Mouse (Mus musculus) hindbrain, embryonic 14.5 days (tissue): ENCODE results near the gene Gm11096. TPM values are rescaled to one million over a fixed set of nuclear protein-coding genes. Genes with fewer than 3 reads are reported as not detected.

Experiments
- ATAC-seq: fragments of 200-750 bp; cut with Nextera tagmentation; 2 replicates; pipeline ENCODE4 v1.8.0; 2017; ENCODE audit warnings: moderate number of reproducible peaks, mild to moderate bottlenecking, moderate TSS enrichment, moderate library complexity; ENCODE audit not compliant: low FRiP score
- DNase-seq: peaks from one replicate; pipeline ENCODE4 v3.0.0-alpha.2; 2015; ENCODE audit warnings: low spot score
- H3K27ac ChIP-seq: fragments of 300-500 bp; sonication (generic); 2 replicates; pipeline ENCODE4 v1.5.1; 2014; ENCODE audit warnings: mild to moderate bottlenecking, moderate library complexity
- H3K27me3 ChIP-seq: fragments of 300-500 bp; sonication (generic); 2 replicates; pipeline ENCODE4 v1.6.1; 2014; ENCODE audit warnings: mild to moderate bottlenecking, low read length, mixed read lengths; ENCODE audit not compliant: control insufficient read depth, insufficient read depth
- H3K36me3 ChIP-seq: fragments of 300-500 bp; sonication (generic); replicated peaks from 2 replicates; pipeline ENCODE4 v1.6.1; 2014; ENCODE audit not compliant: control insufficient read depth, insufficient read depth
- H3K4me1 ChIP-seq: fragments of 300-500 bp; sonication (generic); replicated peaks from 2 replicates; pipeline ENCODE4 v1.6.1; 2014; ENCODE audit warnings: antibody characterized with exemption, low read length, mixed read lengths; ENCODE audit not compliant: control insufficient read depth, insufficient read depth
- H3K4me2 ChIP-seq: fragments of 300-500 bp; sonication (generic); replicated peaks from 2 replicates; pipeline ENCODE4 v1.6.1; 2014; ENCODE audit warnings: mild to moderate bottlenecking, moderate library complexity
- H3K4me3 ChIP-seq: fragments of 300-500 bp; sonication (generic); replicated peaks from 2 replicates; pipeline ENCODE4 v1.5.1; 2014; ENCODE audit warnings: mild to moderate bottlenecking, low read length
- H3K9ac ChIP-seq: fragments of 300-500 bp; sonication (generic); 2 replicates; pipeline ENCODE4 v1.6.1; 2014
- H3K9me3 ChIP-seq: fragments of 300-500 bp; sonication (generic); 2 replicates; pipeline ENCODE4 v1.6.1; 2016; ENCODE audit warnings: low read length; ENCODE audit not compliant: control insufficient read depth
- WGBS: fragments of 180-500 bp; shearing (Covaris S2); extraction: QIAGEN DNeasy Blood & Tissue Kit; methylation state at CpG from one replicate; pipeline ENCODE4 v1.1.7; 2014; 5-methylcytosine and 5-hydroxymethylcytosine counted together
- polyA plus RNA-seq: library from polyadenylated mRNA; unstranded; fragments of >200 nt; fragmentation: Nextera tagmentation; extraction: Ambion mirVana; gene quantifications from 2 replicates; pipeline ENCODE4 v1.2.1, GENCODE M21; 2014

The Gm11096 gene
- polyA plus RNA-seq, 1 experiment from 2014 or later = not detected

DNA sequence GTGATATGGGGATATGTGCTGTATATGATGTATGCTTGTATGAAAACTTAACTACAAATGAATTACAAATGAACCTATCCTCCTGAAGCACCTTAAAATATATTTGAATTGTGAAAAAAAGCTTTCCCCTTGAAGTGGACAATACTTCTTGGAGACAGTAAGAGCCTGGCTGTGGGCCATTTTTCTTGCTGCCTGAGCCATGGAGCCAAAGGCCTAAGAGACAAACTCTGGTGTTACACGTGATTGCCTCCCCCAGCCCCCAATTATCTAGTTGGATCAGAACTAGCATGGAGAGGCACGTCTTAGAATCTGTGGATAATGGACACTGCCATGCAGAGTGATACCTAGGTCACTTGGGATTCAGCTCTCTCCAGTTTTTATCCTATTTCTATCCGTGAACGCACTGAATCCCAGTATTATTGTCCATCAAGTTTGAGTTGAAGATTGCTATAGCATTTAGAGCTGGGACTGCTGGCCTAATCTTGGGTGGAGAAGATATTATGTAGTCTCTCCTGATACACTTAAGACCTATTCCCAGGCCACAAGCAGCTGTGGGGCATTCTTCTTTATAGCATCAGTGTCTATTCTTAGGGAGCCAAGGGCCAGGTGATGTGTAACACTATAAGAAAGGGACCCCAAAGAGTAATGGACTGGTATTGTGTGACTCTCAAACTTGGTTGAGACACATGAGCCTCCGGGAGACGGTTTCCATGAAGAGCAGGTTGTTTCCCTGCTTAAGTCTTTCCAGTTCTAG, 25.0 kb upstream of the Gm11096 start:
- H3K9me3 ChIP-seq = no peaks in the 10 kb centered on the region
- H3K9ac ChIP-seq = no peak overlapping the region
- ATAC-seq = no peak
- DNase-seq = no peak
- H3K4me2 ChIP-seq = no peak overlapping the region
- no peak overlapping the region for H3K4me3 ChIP-seq
- no peak overlapping the region for H3K27ac ChIP-seq
- H3K36me3 ChIP-seq = no peaks in the 10 kb centered on the region; the same call in 1 of the 2 replicates
- no peaks in the 10 kb centered on the region for H3K27me3 ChIP-seq
- peaks cover 5% of the 10 kb centered on the region; the same call in 1 of the 2 replicates for H3K4me1 ChIP-seq
- WGBS = 83% methylated on average over 6 of the region's 6 CpGs

DNA sequence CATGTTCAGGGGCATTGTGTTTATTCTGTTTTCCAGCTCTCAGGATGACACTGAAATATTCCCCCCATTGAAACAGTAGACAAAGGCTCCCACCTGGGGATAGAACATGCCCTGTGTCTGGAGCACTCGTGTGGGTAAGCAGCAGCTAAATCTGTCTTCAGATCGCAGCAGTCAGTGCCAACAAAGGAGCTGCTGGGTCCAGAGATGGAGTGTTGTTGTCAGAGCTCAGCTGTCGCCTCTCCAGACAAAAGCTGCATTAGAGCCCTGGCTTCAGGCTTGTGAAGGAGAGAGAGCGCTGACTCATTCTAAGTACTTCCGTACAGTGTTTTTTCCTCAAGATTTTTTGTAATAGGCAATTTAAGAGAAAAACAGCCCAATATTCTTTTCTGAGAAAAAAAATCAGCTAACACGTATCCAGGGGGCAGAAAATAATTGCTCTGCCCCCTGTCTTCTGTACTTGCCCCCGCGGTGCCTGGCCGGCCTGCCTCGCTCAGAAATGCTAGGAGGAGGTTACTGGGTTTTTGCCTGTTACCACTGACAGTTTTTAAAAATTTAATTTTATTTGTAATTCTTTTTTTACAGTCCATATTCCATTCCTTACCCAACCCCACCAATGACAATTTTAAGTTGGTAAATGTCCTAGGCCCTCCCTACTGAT, 21.6 kb upstream of the Gm11096 start:
- WGBS = 45% methylated on average over 10 of the region's 10 CpGs
- DNase-seq (peak; percentile 48), ATAC-seq (peak; percentile 79; the same call in 1 of the 2 replicates)
- Histone ChIP-seq H3K9ac (0 out of 2 replicates have a peak overlapping the region, but pooled peaks have one; percentile 6), H3K4me2 (no peak overlapping the region), H3K27me3 (no peaks in the 10 kb centered on the region), H3K4me3 (no peak overlapping the region), H3K36me3 (no peaks in the 10 kb centered on the region; the same call in 1 of the 2 replicates), H3K4me1 (peaks cover 5% of the 10 kb centered on the region; the same call in 1 of the 2 replicates), H3K9me3 (no peaks in the 10 kb centered on the region), H3K27ac (peak overlapping the region; percentile 55)

DNA sequence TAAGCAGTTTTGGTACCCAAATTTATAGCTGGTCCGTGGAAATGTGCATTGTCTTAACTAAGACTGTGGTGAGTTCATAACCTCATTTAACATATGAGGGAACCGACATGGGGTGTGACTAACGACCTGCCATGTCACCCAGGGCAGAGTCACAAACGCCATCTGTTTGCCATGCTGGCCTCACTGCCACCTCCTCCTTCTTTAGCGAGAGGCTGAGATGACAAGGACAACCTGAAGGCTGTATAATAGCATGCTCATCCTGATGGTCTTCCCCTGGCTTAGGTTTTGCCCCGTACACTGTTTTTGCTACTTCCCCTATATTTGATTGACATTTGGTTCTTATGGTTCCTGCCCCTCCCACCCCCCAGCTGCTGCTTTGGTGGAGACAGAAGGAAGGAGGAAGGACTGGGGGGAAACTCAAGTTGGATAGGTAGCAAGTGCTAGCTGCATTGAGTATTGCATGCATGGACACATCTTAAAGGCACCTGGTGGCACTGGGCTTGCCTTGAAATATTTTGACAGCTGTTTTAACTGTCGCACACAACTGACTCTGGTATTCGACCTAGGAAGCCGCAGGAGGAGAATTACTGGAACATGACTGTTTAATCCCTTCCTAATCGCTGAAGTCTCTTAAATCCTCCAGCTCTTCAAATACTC, 17.2 kb upstream of the Gm11096 start:
- DNase-seq = no peak
- 36% methylated on average over 10 of the region's 10 CpGs for WGBS
- H3K36me3 ChIP-seq = no peaks in the 10 kb centered on the region

DNA sequence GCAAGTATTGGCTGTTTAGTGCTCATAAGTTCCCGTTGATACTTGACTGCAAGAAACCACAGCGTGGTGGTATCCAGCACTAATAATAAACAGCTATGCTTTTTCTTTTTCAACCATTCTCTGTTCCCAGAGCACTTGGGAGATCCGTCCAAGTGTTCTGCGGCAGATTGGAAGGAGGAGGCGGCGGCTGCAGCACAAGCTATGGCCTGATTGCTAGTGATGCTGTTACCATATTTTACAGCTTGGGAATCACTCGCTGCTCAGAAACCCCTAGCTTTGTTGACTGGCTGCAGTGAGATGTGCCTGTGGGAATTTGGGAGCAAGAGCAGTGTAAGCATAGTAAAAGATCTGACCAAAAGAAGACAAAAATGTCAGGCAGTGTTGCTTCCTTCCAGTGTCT, 14.3 kb upstream of the Gm11096 start:
- Histone ChIP-seq H3K27ac (no peak overlapping the region), H3K36me3 (peaks cover under 1% of the 10 kb centered on the region; the same call in 1 of the 2 replicates), H3K4me2 (no peak overlapping the region), H3K4me1 (no peaks in the 10 kb centered on the region), H3K9me3 (no peaks in the 10 kb centered on the region), H3K27me3 (no peaks in the 10 kb centered on the region), H3K4me3 (no peak overlapping the region), H3K9ac (no peak overlapping the region)
- WGBS = 79% methylated on average over 7 of the region's 7 CpGs
- DNase-seq (no peak), ATAC-seq (no peak)

More for the DNA sequence above, 17.2 kb upstream of the Gm11096 start:
- no peak overlapping the region for H3K4me3 ChIP-seq
- H3K27me3 ChIP-seq = no peaks in the 10 kb centered on the region
- H3K9ac ChIP-seq = no peak overlapping the region
- no peak overlapping the region for H3K4me2 ChIP-seq
- peaks cover 5% of the 10 kb centered on the region; the same call in 1 of the 2 replicates for H3K4me1 ChIP-seq
- H3K9me3 ChIP-seq = no peaks in the 10 kb centered on the region
- ATAC-seq = no peak
- no peak overlapping the region for H3K27ac ChIP-seq

DNA sequence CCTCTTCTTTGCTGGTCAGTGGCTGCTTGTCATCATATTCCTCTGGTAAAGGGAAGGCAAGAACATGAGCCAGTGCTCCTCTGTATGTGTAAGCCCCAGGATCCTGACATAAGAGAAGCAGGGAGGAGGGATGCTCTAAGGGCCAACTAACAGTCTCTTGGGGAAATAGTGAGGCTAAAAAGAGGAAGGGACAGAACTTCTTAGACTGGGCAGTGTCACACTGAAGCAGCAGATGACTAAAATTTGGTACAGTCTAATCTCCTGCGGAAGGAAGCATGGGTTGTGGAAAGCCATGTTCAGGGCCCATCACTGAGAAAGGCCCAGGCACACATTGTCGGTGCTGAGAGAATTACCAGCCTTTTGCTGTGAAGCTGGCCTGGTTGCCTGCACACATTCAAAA, 8.8 kb upstream of the Gm11096 start:
- H3K36me3 ChIP-seq = peaks cover 4% of the 10 kb centered on the region; the same call in 1 of the 2 replicates
- no peaks in the 10 kb centered on the region for H3K27me3 ChIP-seq
- ATAC-seq = no peak
- H3K9ac ChIP-seq = no peak overlapping the region
- H3K9me3 ChIP-seq = no peaks in the 10 kb centered on the region
- H3K4me3 ChIP-seq = no peak overlapping the region
- no peaks in the 10 kb centered on the region for H3K4me1 ChIP-seq
- no peak for DNase-seq
- H3K4me2 ChIP-seq = no peak overlapping the region
- WGBS = 79% methylated on average over 2 of the region's 2 CpGs
- no peak overlapping the region for H3K27ac ChIP-seq

DNA sequence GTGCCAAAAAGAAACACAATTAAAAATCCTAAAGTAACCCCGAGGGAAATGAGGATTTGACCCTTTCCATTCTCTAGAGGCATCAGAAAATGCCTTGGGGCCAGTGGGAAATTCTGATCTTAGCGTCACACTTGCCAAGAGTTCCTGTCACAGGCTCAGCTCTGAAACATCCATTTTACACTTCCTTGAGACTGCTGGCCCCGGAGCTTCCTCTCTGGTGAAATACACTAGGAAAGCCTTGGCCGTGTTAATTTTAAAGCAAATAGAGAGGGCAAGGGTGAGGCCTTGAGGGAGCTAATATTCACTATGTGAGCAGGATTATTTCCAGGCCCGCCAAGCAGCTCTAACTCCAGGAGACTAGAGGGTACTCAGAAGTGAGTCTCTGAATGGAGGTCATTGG, 8.4 kb upstream of the Gm11096 start:
- Histone ChIP-seq H3K36me3 (peaks cover 4% of the 10 kb centered on the region; the same call in 1 of the 2 replicates), H3K9me3 (no peaks in the 10 kb centered on the region), H3K4me1 (no peaks in the 10 kb centered on the region), H3K4me3 (no peak overlapping the region), H3K27me3 (no peaks in the 10 kb centered on the region), H3K4me2 (no peak overlapping the region), H3K9ac (no peak overlapping the region), H3K27ac (no peak overlapping the region)
- no peak for DNase-seq
- no peak for ATAC-seq
- 51% methylated on average over 5 of the region's 5 CpGs for WGBS

DNA sequence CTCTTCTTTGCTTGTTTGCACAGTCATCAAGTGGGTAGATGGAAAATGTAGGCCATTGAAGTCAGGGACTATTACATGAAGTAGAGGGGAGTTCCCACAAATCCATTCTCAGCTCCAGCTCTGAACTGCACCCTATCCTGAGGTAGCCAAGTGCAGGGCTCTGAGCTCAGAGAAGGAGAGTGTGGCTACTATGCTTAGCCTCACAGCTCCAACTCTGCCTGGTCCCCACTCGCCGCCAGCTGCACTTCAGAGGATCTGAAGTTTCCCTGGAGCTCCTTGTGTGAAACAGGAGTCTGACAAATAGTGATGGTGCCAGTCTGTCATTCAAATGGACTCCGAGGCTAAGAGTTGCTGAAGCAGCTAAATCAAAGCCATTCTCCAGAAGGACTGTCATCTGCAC, 13.7 kb downstream of the Gm11096 start:
- no peaks in the 10 kb centered on the region for H3K4me1 ChIP-seq
- H3K36me3 ChIP-seq = no peaks in the 10 kb centered on the region
- DNase-seq (no peak), ATAC-seq (no peak)
- H3K4me2 ChIP-seq = no peak overlapping the region
- H3K4me3 ChIP-seq = no peak overlapping the region
- no peak overlapping the region for H3K9ac ChIP-seq
- no peak overlapping the region for H3K27ac ChIP-seq
- H3K27me3 ChIP-seq = no peaks in the 10 kb centered on the region
- WGBS = 49% methylated on average over 3 of the region's 3 CpGs
- H3K9me3 ChIP-seq = no peaks in the 10 kb centered on the region

DNA sequence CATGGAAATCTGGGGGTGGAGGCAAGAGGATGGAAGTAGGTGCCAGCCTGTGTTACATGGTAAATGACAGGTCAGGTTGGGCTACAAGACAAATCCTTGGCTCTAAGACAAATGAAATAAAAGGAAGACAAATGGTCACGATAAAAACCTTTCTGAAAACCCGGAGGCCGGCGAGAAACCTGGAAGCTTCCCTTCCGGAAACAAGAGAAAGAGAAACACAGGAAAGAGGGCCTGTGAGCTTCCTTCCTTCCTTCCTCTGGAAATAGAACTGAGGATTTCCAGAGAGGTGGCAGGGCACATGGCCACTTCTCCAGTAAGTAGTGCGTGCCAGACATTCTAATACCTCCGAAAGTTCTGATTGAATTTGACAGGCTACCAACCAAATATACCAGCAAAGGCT, 14.4 kb downstream of the Gm11096 start:
- WGBS = 84% methylated on average over 7 of the region's 7 CpGs
- H3K27me3 ChIP-seq = no peaks in the 10 kb centered on the region
- H3K4me3 ChIP-seq = no peak overlapping the region
- no peaks in the 10 kb centered on the region for H3K4me1 ChIP-seq
- no peaks in the 10 kb centered on the region for H3K36me3 ChIP-seq
- no peak overlapping the region for H3K27ac ChIP-seq
- H3K4me2 ChIP-seq = no peak overlapping the region
- no peak for DNase-seq
- H3K9me3 ChIP-seq = no peaks in the 10 kb centered on the region
- ATAC-seq = no peak
- H3K9ac ChIP-seq = no peak overlapping the region

DNA sequence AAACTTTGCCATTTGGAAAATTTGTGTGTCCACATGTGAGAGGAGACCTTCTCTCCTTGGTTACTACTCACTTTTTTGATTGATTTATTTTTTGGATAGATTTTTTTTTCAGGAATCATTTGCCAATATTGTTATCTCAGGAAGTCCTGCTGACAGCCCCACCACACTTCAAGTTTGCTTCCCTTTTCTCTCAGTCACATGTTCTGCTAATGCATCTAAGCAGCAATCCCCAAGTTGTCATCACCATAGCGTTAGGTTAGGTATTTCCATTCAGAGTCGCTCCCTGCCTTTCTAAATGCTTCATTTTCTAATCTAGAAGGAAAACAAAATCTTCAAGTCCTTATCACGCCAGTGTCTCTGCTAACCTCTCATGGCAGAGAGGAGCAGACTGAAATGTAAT, 17.8 kb downstream of the Gm11096 start:
- Histone ChIP-seq H3K27ac (no peak overlapping the region), H3K4me2 (no peak overlapping the region), H3K4me1 (no peaks in the 10 kb centered on the region), H3K36me3 (no peaks in the 10 kb centered on the region), H3K9me3 (no peaks in the 10 kb centered on the region), H3K9ac (no peak overlapping the region), H3K4me3 (no peak overlapping the region), H3K27me3 (no peaks in the 10 kb centered on the region)
- no peak for ATAC-seq
- 76% methylated on average over 3 of the region's 3 CpGs for WGBS
- DNase-seq = no peak
